Mouse (Mus musculus) NIH3T3 (cell line): ENCODE data around the gene Pon2.
"Not testable (repeated sequence)": the region's sequence is repeated elsewhere in the genome, so short reads cannot be mapped to it uniquely, and the experiment has no call there.

Source experiments
- DNase-seq: peaks from one replicate; pipeline ENCODE4 v3.0.0-alpha.2; 2012; ENCODE audit warnings: low read depth

Gene Pon2

GRCm38 (mm10) chr6:5298092-5298554 is at the start of gene Pon2:
Gene Pon2, minus strand, starts transcription at chr6:5298455.
- DNase-seq: peak; percentile 92

GRCm38 (mm10) chr6:5344255-5344654 is 46.0 kb upstream of the Pon2 start:
- DNase-seq: no peak

- DNase-seq: not testable (repeated sequence)
Observed at GRCm38 (mm10) chr6:5339283-5339682, 41.0 kb upstream of the Pon2 start.

GRCm38 (mm10) chr6:5338781-5339180 is 40.5 kb upstream of the Pon2 start:
- DNase-seq: not testable (repeated sequence)

- DNase-seq: not testable (repeated sequence)
Observed at GRCm38 (mm10) chr6:5336016-5336415, 37.8 kb upstream of the Pon2 start.

- DNase-seq: no peak
Observed at GRCm38 (mm10) chr6:5334021-5334420, 35.8 kb upstream of the Pon2 start.

- DNase-seq: no peak
Observed at GRCm38 (mm10) chr6:5332560-5333150, 34.4 kb upstream of the Pon2 start.

GRCm38 (mm10) chr6:5325122-5325521 is 26.9 kb upstream of the Pon2 start:
- no peak for DNase-seq

- not testable (repeated sequence) for DNase-seq
Observed at GRCm38 (mm10) chr6:5324101-5324500, 25.8 kb upstream of the Pon2 start.

GRCm38 (mm10) chr6:5316630-5317029 is 18.4 kb upstream of the Pon2 start:
- no peak for DNase-seq

- no peak for DNase-seq
Observed at GRCm38 (mm10) chr6:5315053-5315759, 17.0 kb upstream of the Pon2 start.

GRCm38 (mm10) chr6:5313951-5314590 is 15.8 kb upstream of the Pon2 start:
- no peak for DNase-seq

GRCm38 (mm10) chr6:5310491-5310890 is 12.2 kb upstream of the Pon2 start:
- DNase-seq: no peak

GRCm38 (mm10) chr6:5309595-5310197 is 11.4 kb upstream of the Pon2 start:
- peak; percentile 72 for DNase-seq

- no peak for DNase-seq
Observed at GRCm38 (mm10) chr6:5305926-5306325, 7.7 kb upstream of the Pon2 start.

- DNase-seq: no peak
Observed at GRCm38 (mm10) chr6:5304956-5305355, 6.7 kb upstream of the Pon2 start.

GRCm38 (mm10) chr6:5300629-5301028 is 2.4 kb upstream of the Pon2 start:
- DNase-seq: no peak

GRCm38 (mm10) chr6:5299561-5299960 is 1.3 kb upstream of the Pon2 start:
- no peak for DNase-seq

- DNase-seq: peak; percentile 83
Observed at GRCm38 (mm10) chr6:5297321-5298091, 749 bp downstream of the Pon2 start.

GRCm38 (mm10) chr6:5296067-5296466 is 2.2 kb downstream of the Pon2 start:
- no peak for DNase-seq

- no peak for DNase-seq
Observed at GRCm38 (mm10) chr6:5294659-5295449, 3.4 kb downstream of the Pon2 start.
